Mouse (Mus musculus): ENCODE measurements around the gene Sgtb.

Gene Sgtb

DNA sequence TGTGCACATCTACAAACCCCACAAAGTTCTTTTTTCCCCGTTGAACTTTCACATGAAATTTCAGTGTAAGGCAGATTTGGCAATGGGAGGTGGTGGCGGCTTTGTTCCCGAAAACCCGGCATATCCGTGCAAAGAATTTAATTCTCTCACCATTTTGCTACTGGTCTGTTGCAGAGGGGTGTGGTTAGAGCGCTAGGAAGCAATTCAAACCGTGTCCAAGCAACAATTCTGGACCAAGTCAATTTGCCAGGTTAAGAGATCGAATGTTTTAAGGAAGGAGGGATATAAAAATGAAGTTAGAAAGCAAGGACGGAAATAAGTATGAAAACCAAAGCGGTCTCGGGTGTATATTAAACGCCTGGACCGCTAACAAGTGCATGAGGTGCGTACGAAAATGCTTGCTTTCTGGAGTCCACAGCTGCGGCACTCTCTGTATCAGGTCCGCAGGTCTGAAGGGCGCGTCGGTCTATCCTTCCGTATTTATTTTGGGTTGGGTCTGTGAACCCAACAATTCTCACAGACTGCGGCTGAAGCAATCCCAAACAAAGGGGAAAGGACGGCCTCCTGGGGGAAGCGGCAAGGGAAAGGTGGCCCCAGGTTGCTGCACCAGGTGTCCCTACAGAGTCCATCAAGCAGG, 772 bp upstream of the Sgtb start:
- in situ Hi-C loops (cut with MboI, MseI): loop anchor here (10.0 kb wide), 1 partner anchor 334 kb away; the partner anchor contains the start of gene Srek1

DNA sequence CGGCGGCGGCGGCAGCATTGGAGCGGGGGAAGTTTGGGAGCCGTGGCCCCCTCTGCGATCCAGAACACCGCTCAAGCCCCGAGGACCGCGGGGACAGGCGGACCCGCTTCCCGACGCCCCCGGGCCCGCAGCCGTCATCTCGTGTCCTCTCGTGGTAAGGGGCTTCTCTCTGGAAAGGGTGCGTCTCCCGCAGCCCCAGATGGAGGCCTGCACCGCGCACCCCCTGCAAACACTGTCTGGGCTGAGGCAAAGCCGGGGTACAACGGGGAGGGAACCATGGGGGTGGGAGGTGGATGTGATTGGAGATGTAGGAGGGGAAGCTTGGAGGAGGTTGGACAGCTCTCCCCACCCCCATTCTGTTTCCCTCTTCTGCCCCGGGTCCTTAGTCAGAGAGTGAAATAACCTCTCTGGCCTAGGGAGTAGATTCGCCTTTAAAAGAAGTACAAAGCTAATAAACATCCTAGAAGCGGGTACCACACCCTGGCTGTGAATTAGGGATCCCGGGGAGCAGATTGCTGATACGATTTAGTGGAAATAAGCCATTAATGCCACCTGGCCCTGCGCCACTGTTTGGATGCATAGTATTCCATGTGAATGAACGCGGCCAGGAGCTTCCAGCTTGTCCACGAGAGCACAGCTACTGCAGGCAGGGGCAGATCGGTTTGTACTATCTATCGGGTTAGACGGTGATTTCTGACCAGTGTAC, 428 bp downstream of the Sgtb start:
- in situ Hi-C loops (cut with MboI, MseI): loop anchor here (10.0 kb wide), 1 partner anchor 335 kb away; the partner anchor contains the start of gene Srek1

DNA sequence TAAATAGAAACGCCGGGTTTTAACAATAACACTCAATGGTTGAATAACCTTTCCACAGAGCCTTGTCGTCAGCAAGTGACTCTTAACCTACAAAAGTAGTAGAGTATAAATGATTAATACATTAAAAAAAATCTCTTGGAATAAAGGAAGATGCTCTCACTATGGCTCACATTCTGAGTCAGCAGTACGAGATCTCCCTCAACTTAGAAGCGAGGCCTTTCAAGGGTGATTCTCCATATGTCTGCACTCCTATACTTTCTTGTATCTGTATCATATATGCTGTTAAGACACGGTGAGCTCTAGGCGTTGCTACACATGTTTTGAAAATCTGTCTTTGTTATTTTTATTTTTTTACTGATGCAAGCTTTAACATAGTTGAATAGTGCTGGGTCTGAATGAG, 985 bp downstream of the Sgtb start:
- in situ Hi-C loops (cut with MboI, MseI): no loop called here

DNA sequence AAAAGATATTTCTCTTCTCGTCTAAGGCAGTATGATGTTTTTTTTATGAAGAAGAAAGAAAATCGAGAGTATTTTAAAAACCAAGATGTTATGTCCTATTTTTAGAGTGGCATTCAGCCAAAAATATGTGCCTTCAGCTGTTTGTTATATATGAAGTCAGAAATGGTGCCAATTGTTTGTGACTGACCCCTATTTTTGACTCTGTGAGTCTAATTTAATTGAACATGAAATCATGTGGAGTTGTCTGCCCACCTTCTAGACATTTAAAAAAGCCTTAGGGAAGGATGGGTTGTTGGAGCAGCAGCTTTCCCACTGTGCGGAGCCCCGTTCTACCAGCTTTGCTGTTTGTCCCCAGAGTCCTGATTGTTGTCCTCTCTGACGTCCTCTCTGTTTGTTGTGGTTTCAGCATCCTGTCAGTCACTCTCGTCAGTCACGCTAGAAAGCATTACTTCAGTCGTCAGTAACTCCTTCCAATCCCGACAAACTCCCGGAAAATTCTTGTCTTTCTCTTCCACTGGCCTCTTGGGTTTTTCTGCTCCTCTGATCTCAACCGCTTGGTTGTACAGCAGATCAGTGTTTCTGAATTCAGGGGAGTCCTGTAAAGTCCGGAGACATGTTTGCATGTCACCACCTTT, 2.8 kb downstream of the Sgtb start:
- in situ Hi-C loops (cut with MboI, MseI): no loop called here

DNA sequence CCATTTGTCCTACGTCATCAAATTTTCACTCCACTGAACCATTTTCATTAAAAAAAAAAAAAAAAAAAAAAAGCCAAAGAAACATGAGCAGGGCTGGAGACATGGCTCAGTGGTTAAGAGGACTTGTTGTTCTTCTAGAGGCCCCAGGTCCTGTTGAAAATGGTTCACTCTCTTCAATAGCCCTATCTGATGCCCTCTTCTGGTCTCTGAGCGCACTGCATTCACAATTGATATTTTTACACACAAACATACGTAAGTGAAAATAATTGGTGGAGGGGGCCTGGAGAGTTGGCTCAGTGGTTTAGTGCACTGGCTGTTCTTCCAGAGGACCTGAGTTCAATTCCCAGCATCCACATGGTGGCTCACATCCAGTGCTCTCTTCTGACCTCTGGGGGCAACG, 4.2 kb downstream of the Sgtb start:
- in situ Hi-C loops (cut with MboI, MseI): no loop called here

DNA sequence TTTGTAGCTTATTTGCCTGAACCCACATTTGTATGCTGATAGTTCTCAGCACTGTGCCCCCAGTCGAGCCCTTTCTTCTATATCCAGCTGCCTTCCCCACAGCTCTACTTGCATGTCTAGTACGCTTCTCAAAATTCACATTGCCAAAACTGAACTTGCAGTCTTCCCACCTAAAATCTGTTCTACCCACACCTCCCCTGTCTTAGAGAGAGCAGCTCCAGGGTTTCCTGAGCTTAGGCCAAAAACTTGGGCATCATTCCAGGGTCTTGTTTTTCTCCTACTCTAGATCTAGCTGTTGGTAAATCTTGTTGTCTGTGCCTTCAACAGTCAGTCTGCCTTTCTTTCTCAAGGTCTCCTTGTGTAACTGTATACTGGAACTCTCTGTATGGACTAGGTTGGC, 5.3 kb downstream of the Sgtb start:
- in situ Hi-C loops (cut with MboI, MseI): no loop called here

DNA sequence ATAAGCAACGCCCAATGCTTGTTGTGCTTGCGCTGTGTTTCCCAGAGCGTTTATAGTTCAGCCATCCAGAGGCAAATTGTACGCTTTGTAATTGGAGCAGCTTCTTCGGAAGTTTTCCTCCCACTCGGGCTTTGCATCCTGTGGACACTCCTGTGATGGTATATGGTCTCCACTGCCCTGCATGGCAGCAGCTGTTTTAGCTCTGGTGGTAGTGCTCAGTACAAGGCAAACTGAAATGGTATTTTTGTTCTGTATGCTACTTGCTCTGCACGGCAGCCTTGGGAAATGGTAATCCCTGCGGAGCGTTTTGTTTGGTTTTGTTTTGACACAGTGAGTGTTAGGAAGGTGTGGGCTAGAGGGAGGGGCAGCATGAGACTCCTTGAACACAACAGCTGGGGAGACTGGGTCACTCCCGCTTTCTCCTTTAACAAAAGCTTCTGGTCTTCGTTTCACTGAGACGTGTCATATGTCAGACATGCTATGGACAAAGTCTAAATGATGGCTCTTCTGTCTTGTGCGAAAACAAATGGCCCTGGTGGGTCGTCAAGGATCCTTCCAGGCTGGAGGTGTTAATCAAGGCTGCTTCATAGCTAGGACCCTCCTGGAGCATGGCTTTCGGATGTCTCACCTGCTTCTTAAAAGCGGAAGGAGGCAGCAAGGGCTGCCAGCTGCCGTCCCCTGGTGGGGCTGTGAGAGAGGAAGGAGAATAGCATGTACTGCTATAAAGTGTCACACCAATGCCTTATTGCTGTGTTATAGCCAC, 12.7 kb downstream of the Sgtb start:
- in situ Hi-C loops (cut with MboI, MseI): no loop called here

DNA sequence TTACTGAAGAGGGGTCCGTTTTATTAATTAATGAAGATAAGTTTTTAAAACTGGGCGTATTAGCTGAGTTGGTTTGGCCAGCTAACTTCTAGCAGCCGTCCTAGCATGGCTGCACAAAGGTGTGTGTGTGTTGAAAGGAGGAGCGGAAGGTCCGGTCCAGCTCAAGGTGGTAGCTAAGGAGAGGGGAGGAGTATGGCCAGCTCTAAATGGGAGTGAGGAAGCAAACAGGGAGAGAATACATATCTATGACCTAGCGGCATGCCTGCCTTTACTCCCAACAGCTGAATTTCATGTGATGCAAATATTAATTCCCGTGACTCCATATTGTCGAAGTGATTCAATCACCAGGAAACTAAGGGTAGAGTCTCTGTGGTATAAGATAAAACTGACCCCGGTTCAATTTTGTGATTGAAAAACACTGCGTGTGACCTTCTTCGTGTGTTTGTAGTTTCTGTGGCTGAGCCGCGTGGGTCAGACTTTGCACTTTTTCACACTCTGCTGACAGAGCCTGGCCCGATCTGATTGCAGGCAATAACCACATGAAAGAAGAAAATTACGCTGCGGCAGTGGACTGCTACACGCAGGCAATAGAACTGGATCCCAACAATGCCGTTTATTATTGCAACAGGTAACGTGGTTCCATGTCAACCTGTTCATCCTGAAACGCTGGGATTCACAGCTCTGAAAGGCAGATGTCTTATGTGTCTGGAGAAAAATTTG, 14.3 kb downstream of the Sgtb start:
- in situ Hi-C loops (cut with MboI, MseI): no loop called here

DNA sequence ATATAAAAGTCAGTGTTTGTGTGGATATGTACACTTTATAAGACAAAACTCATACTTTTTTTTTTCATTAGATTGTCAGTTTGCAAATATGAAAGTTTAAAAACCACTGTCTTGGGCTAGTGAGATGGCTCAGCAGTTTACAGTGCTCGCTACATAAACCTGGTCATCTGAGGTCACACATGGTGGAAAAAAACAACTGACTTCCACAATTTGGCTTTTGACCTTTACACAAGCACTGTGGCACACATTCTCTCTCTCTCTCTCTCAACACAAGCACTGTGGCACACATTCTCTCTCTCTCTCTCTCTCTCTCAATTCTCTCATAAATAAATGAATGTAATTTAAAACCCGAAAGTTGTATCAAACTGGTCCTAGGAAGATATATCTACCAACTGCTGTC, 23.0 kb downstream of the Sgtb start:
- in situ Hi-C loops (cut with MboI, MseI): no loop called here

DNA sequence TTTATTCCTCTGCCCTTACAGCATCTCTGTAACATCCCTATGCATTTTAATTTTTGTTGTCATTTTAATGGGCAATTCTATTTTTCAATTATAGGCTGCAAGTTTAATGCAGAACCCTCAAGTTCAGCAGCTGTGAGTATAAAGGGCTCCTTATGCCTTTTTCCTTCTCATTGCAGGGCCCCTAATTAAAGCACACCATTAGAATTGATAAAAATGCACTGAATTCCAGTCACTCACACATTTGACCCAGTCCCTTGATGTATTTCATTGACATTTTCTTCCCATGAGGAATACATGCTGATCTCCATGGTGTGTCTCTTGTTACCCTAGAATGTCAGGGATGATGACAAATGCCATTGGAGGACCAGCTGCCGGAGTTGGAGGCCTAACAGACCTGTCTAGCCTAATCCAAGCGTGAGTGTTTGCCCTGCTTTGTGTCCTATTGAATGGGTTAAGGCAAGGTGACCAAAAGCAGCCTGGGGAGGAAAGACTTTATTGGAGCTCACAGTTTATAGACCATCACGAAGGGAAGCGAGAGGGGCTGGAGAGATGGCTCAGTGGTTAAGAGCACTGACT, 25.1 kb downstream of the Sgtb start:
- in situ Hi-C loops (cut with MboI, MseI): no loop called here

DNA sequence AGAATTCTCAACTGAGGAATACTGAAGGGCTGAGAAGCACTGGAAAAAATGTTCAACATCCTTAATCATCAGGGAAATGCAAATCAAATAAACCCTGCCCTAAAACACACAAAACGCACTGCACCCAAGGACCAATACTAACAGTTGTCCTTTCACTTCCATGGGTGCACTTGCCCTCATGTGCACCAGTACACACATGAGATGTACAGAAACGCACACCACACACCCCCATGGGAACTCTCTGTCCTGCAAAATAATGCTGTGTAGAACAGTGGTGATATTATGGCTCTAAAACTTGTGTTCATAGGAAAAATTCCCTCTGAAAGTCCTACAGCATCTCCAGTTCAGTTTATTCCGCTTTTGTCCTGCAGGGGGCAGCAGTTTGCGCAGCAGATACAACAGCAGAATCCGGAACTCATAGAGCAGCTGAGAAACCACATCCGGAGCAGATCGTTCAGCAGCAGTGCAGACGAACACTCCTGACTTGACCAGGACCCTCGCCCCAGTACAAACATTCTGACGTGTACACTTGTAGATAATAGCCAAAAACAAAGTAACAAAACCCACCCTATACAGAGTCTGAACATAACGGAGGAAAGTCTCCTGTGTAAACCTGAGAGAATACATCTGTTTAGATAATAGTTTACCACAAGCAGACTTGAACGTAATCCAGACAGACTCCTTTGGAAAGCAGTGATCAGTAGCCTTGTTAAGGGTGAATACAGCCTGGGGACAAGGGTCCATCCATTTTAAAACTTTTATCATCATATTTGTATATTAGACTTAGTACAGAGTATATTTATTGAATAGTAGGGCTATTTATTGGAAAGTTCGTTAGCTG, 30.0 kb downstream of the Sgtb start:
- in situ Hi-C loops (cut with MboI, MseI): no loop called here

DNA sequence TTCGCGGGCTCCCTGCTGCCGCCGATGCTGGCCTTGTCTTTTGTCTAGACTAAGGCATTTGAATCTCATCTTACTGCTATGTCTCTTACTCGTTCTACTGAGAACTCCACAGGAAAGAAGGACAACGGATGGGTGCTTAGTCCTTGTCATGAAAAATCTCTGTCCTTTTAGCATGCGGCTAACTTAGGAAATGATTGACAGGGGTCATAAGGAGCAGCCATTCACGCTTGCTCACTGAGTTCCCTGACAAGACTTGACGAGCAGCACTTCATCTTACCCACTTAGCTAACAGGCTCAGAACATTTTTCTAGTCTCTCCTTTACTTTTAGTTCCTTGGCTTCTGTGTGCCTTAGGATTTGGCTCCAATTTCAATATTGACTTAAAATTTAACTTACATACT, 35.3 kb downstream of the Sgtb start:
- in situ Hi-C loops (cut with MboI, MseI): no loop called here

DNA sequence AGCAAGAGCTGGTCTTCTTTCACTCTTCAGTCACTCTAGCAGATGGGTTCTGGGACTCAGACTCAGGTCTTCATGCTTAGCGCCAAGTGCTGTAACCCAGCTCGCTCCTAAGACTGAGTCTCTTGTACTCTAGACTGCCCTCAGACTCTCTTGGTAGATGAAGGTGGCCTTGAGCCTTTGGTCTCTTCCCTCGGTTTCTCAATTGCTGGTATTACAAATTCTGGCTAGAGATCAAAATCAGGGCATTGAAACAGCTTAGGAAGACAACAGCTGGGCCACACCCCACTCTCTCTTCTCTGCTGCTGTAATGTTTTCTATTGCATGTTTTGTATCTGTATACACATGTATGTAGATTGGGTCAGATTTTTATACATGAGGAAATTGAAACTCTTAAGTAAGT, 36.1 kb downstream of the Sgtb start:
- in situ Hi-C loops (cut with MboI, MseI): no loop called here

DNA sequence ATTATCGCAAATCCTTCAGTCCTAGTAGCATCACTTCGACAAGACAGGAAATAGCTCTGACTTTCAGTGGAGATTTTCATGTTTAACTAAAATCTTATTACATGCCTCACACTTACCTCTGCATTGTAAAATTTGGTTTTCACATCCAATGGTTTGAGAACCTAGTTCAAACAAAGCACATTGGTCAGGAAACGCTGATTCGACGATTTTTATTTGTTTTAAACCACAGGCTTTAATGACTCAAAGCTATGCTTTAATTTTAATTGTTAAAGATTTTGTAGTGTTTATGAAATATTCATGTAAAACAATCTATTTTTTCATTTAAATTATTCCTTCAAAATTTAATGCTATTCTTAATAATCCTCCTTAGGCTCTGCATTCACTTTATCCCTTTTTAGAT, 44.6 kb downstream of the Sgtb start:
- in situ Hi-C loops (cut with MboI, MseI): no loop called here

DNA sequence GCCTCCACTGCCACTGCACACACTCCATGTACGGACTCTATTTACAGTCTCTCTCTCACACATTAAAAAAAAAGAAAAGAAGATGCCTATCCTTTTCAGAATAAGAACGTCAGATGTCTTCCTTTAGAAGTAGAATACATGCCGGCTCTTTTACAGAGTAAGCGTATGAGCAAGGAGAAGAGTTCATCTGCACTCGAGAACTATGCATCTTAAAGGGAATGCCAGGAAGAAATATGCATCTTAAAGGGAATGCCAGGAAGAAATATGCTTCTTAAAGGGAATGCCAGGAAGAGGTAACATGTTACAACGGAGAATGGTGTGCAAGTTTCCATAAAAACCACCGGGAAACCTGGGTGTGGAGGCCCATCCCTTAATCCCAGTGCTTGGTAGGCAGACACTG, 45.6 kb downstream of the Sgtb start:
- in situ Hi-C loops (cut with MboI, MseI): no loop called here

DNA sequence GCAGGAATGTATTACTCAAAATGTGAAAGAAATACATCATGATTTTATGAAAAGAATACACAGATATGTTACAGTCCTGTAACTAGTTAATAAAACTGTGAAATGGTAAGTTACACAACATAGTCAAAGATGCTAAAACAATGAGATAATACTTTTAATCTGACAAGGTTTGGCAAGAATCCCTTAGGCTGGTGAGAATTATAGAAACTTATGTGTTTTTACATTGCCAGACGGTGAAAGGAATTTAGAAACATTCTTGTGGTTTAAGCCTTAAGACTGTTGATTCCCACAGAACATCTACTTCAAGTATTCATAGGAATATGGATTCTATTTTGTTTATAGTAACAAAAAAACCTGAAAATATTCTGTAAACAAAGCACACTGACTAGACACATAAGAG, 46.1 kb downstream of the Sgtb start:
- in situ Hi-C loops (cut with MboI, MseI): no loop called here

DNA sequence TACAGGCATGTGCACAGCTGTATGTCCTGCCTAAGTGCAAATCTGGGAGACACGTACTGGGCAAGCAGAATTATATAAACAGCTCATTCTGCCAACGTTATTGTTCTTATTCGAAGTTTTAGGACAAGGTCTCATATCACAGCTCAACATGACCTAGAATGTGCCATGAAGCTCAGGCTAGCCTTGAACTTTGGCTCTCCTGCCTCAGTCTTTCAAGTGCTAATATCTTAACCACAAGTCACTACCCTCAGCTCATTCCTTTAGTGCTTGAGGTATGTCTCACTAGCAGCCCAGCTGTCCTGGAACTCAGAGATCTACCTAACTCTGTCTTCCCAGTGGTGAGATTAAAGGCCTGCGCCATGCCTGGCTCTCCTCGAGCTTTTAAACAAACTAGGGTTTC, 62.2 kb downstream of the Sgtb start:
- in situ Hi-C loops (cut with MboI, MseI): no loop called here

DNA sequence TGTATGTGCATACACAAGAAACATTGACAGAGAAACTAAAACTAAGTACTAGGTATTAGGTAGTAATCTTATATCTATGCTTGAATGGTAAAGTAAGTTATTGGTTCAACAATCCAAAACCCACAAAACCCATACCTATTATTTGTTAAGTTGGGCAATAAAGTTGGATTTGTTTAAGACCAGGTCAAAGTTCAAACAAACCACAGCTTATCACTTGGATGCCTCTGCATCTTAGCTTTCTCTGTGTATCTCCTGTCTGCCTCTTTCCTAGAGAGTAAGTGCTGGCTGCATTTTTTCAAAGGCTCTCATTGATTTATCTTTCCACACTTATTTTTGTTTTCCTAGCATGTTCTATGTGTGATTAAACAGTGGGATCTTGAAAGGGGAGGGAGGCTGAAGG, 63.0 kb downstream of the Sgtb start:
- in situ Hi-C loops (cut with MboI, MseI): no loop called here

DNA sequence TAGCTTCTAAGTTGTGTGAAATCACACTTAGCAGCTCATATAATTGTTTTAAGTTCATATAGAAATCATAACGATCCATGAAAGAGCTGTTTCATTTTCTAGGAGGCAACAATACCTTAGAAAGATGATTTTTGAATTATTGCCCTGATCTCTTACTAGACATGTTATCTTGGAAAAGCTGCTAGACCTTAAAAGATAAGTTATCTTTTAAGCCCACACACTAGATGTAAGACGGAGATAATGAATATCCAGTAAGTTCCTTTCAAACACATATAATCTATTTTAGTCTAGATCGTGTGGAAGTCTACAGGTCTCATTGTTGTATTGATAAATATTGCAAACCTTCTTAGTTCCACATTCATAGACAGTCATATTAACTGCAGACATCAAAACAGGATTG, 67.3 kb downstream of the Sgtb start:
- in situ Hi-C loops (cut with MboI, MseI): no loop called here

All from T-helper 2 cell (primary cell).